Mouse (Mus musculus): ENCODE data around the gene Stambpl1.

DNA sequence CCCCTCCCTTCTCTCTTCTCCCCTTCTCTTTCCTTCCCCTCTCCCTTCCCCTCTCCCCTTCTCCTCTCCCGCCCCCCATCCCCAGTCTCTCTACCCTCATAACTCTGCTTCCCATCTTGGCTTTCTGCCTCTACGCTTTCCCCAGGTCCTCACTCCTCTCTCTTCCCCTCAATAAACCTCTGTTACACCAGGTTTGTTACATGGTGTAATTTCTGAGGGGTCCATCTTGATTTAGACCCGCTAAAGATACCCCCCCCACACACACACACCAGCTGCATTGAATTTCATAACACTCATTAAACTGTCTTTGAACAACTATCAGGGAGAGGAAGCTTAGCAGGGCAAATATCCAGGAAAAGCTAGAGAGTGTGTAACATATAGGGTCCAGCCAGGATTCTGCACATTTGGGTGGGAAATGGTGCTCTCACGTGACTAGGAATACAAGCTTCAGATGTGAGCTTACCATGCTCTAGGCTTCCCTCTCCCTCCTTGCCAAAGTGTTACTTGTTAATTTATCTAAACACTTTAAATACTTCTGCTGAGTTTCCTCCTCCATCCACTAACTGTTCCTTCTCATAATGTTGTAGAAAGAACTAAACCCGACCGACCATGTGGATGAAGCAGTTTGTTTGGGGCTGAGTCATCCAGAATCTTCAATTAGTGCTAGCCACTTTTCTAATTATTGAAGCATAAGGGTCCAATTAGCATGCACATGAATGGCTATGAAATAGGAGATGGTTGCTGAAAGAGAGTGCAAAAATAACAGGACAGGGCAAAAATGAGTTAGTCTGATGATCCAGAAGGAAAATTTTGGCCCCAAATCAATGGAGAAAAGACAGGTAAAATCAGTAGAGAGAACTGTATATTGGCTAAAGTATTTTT, 38.5 kb upstream of the Stambpl1 start:
- TF ChIP-seq CTCF (conservative IDR thresholded peaks at IDR 0.05; ENCODE audit: insufficient read depth, insufficient read length, low read depth, low read length) (no peak), POLR2A (IDR thresholded peaks at IDR 0.05; ENCODE audit: low read depth, low read length) (no peak)
